Mouse (Mus musculus): ENCODE measurements around the gene Hoxc8.

GRCm38 (mm10) chr15:103038701-103039480, 48.5 kb downstream of the Hoxc8 start:
- TF ChIP-seq TAL1 (IDR thresholded peaks at IDR 0.05; ENCODE audit: low read length) (no peak), GATA1 (IDR thresholded peaks at IDR 0.05; ENCODE audit: low read length) (no peak)

Measured in erythroblast, embryonic 14.5 days (primary cell).